Mouse (Mus musculus) kidney, adult 2 months (tissue): Measurements from ENCODE around the gene Trp73. TPM values are rescaled to one million over a fixed set of nuclear protein-coding genes. Genes with fewer than 3 reads are reported as not detected.

ENCODE experiments used
- DNase-seq: peaks from one replicate; pipeline ENCODE4 v3.0.0; 2021
- H3K27ac ChIP-seq: fragments of 200-500 bp; 2 replicates; pipeline ENCODE4 v1.5.1; 2012; ENCODE audit warnings: low read depth, low read length, control low read depth, inconsistent platforms; ENCODE audit not compliant: insufficient read depth
- H3K27me3 ChIP-seq: fragments of 200-500 bp; replicated peaks from 2 replicates; pipeline ENCODE4 v1.6.1; 2012; ENCODE audit warnings: mild to moderate bottlenecking, moderate library complexity, low read length, inconsistent platforms; ENCODE audit not compliant: control insufficient read depth, insufficient read depth
- H3K36me3 ChIP-seq: fragments of 200-500 bp; 2 replicates; pipeline ENCODE4 v1.6.1; 2012; ENCODE audit warnings: mild to moderate bottlenecking, moderate library complexity, low read length, inconsistent platforms; ENCODE audit not compliant: control insufficient read depth, insufficient read depth
- H3K4me1 ChIP-seq: fragments of 200-500 bp; 2 replicates; pipeline ENCODE4 v1.6.1; 2011; ENCODE audit warnings: low read length; ENCODE audit not compliant: control insufficient read depth, insufficient read depth
- H3K4me3 ChIP-seq: fragments of 200-500 bp; 2 replicates; pipeline ENCODE4 v1.5.1; 2011; ENCODE audit warnings: mild to moderate bottlenecking, low read depth, low read length, control low read depth; ENCODE audit not compliant: insufficient read depth
- CTCF ChIP-seq: fragments of 200-500 bp; conservative IDR thresholded peaks from 2 replicates; pipeline ENCODE4 v1.5.1; 2011; ENCODE audit warnings: low read depth, mild to moderate bottlenecking, control low read depth, low read length, moderate library complexity, mixed read lengths; ENCODE audit not compliant: insufficient read depth, insufficient read length
- POLR2A ChIP-seq: fragments of 200-500 bp; IDR thresholded peaks from one replicate; pipeline ENCODE4 v1.6.1; 2011; ENCODE audit warnings: low read depth, low read length, control low read depth
- WGBS: fragments of 180-500 bp; shearing (Covaris S2); methylation state at CpG from one replicate; pipeline ENCODE4 v1.1.7; 2018; 5-methylcytosine and 5-hydroxymethylcytosine counted together
- polyA plus RNA-seq: library from polyadenylated mRNA; depleted of rRNA; stranded (reverse); fragments of >200 nt; gene quantifications from 2 replicates; pipeline ENCODE4 v1.2.3, GENCODE M21; 2012

Gene Trp73
- polyA plus RNA-seq, 1 experiment = 0.03 TPM

GRCm38 (mm10) chr4:154142211-154143040, 2.4 kb upstream of the Trp73 start, which contains the start of gene Wrap73:
Gene Wrap73, plus strand, starts transcription at chr4:154142372.
- DNase-seq = peak; percentile 95
- under 1% methylated on average over 49 of the region's 49 CpGs for WGBS
- Histone ChIP-seq H3K4me3 (peak within 1 kb of the TSS; percentile 97), H3K27ac (peak within 1 kb of the TSS; percentile 98), H3K4me1 (peaks cover 6% of the 10 kb centered on the region; the same call in 1 of the 2 replicates), H3K27me3 (peaks cover 13% of the 10 kb centered on the region), H3K36me3 (no peaks in the 10 kb centered on the region)
- no peak for TF ChIP-seq CTCF
- no peak for TF ChIP-seq POLR2A

GRCm38 (mm10) chr4:154141009-154141867, 1.2 kb upstream of the Trp73 start:
- Histone ChIP-seq H3K4me1 (peaks cover 6% of the 10 kb centered on the region; the same call in 1 of the 2 replicates), H3K27ac (no peak overlapping the region), H3K4me3 (peak overlapping the region; percentile 34; the same call in 1 of the 2 replicates), H3K36me3 (no peaks in the 10 kb centered on the region), H3K27me3 (peaks cover 13% of the 10 kb centered on the region)
- TF ChIP-seq POLR2A (no peak), CTCF (no peak)
- 3% methylated on average over 42 of the region's 42 CpGs for WGBS
- peak; percentile 14 for DNase-seq

- 3% methylated on average over 46 of the region's 46 CpGs for WGBS
- H3K36me3 ChIP-seq = no peaks in the 10 kb centered on the region
- TF ChIP-seq POLR2A (no peak), CTCF (no peak)
- peak overlapping the region; percentile 34; the same call in 1 of the 2 replicates for H3K4me3 ChIP-seq
- peaks cover 13% of the 10 kb centered on the region for H3K27me3 ChIP-seq
- no peak for DNase-seq
- no peak overlapping the region for H3K27ac ChIP-seq
- H3K4me1 ChIP-seq = peaks cover 6% of the 10 kb centered on the region; the same call in 1 of the 2 replicates
These were observed 403 bp upstream of the Trp73 start for GRCm38 (mm10) chr4:154140213-154141008.

GRCm38 (mm10) chr4:154139671-154140181, 282 bp downstream of the Trp73 start:
- Histone ChIP-seq H3K27me3 (peaks cover 13% of the 10 kb centered on the region), H3K4me1 (peaks cover 6% of the 10 kb centered on the region; the same call in 1 of the 2 replicates), H3K4me3 (peak overlapping the region; percentile 34), H3K27ac (no peak overlapping the region), H3K36me3 (no peaks in the 10 kb centered on the region)
- TF ChIP-seq POLR2A = no peak
- TF ChIP-seq CTCF = no peak
- under 1% methylated on average over 50 of the region's 59 CpGs for WGBS
- DNase-seq = peak; percentile 15

GRCm38 (mm10) chr4:154137139-154137538, 2.9 kb downstream of the Trp73 start:
- Histone ChIP-seq H3K4me3 (no peak overlapping the region), H3K4me1 (no peaks in the 10 kb centered on the region), H3K27me3 (peaks cover 13% of the 10 kb centered on the region), H3K36me3 (no peaks in the 10 kb centered on the region), H3K27ac (no peak overlapping the region)
- DNase-seq = no peak
- TF ChIP-seq CTCF (no peak), POLR2A (no peak)
- 59% methylated on average over 5 of the region's 5 CpGs for WGBS

- WGBS = 50% methylated on average over 4 of the region's 4 CpGs
- TF ChIP-seq CTCF = no peak
- TF ChIP-seq POLR2A = no peak
- Histone ChIP-seq H3K4me3 (no peak overlapping the region), H3K27me3 (peaks cover 6% of the 10 kb centered on the region), H3K36me3 (no peaks in the 10 kb centered on the region), H3K27ac (no peak overlapping the region), H3K4me1 (no peaks in the 10 kb centered on the region)
- DNase-seq = no peak
These were observed 5.2 kb downstream of the Trp73 start for GRCm38 (mm10) chr4:154134803-154135202.
